Mouse (Mus musculus) kidney, adult 2 months (tissue): Measurements from ENCODE around the gene Sox18.

Source experiments
- CTCF ChIP-seq: fragments of 200-500 bp; conservative IDR thresholded peaks from 2 replicates; pipeline ENCODE4 v1.5.1; 2011; ENCODE audit warnings: low read depth, mild to moderate bottlenecking, control low read depth, low read length, moderate library complexity, mixed read lengths; ENCODE audit not compliant: insufficient read depth, insufficient read length
- POLR2A ChIP-seq: fragments of 200-500 bp; IDR thresholded peaks from one replicate; pipeline ENCODE4 v1.6.1; 2011; ENCODE audit warnings: low read depth, low read length, control low read depth

DNA sequence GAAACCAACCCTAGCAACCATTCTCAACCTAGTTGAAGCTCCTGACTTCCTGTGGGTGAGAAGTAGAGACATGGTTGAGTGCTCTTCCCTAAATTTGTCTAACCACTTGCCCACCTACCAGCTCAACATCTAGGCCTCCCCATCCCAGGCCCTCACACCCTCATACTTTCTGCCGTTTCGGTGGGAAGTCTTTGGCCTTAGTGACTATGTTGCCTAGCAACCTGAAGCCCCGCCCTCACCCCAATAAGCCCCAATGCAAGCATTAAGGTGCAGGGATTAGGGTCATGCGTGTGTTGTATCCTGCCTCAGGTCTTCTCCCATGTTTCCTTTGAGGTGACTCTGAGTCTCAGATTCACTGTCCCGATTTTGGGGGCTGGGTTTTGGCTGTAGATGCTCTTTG, 26.8 kb upstream of the Sox18 start, which contains the start of gene Lkaaear1:
- no peak for TF ChIP-seq CTCF
- no peak for TF ChIP-seq POLR2A
